ENCODE assay signal across 12 mouse cellular contexts in genomic region chr15:85295544-85295943, GRCm38 (mm10). TPM values are rescaled to one million over a fixed set of nuclear protein-coding genes. Genes with fewer than 3 reads are reported as not detected.
DNase-seq lines count a peak whose midpoint lies in the region; ATAC-seq lines count a peak whose summit lies in the region.
"Had no signal": no experiment of that assay in that cellular context is flagged by ENCODE, and none has a peak within 500 bp of the region (broad histone marks: within the 10 kb centered on the region; RNA-seq: fewer than 3 reads in every experiment).

No protein-coding gene starts in this region.

- H3K27ac ChIP-seq in intestine, embryonic 15.5 days: no peak overlapping the region
- H3K27ac ChIP-seq in intestine, embryonic 16.5 days (ENCODE audit: low read length): no peak overlapping the region
- H3K27ac ChIP-seq in embryonic facial prominence, embryonic 13.5 days: peak overlapping the region; percentile 57
- H3K27ac ChIP-seq in hindbrain, embryonic 16.5 days (ENCODE audit: low read depth, low read length): peak overlapping the region; percentile 56
- H3K27ac ChIP-seq in midbrain, embryonic 16.5 days (ENCODE audit: low read length): peak overlapping the region; percentile 77

- no peak overlapping the region for H3K9ac ChIP-seq in intestine, embryonic 15.5 days
- no peak overlapping the region for H3K9ac ChIP-seq in intestine, embryonic 16.5 days (ENCODE audit: low read depth, low read length)
- no peak overlapping the region for H3K9ac ChIP-seq in embryonic facial prominence, embryonic 13.5 days
- 0 out of 2 replicates have a peak overlapping the region, but pooled peaks have one; percentile 18 for H3K9ac ChIP-seq in hindbrain, embryonic 16.5 days (ENCODE audit: low read depth, low read length)
- peak overlapping the region; percentile 36 for H3K9ac ChIP-seq in midbrain, embryonic 16.5 days (ENCODE audit: low read depth, low read length)
- H3K9ac ChIP-seq: lung, embryonic 14.5 days had no signal

- no peak for DNase-seq in left cerebral cortex, adult 9 months (ENCODE audit: low spot score in 2 of 2)
- no peak for DNase-seq in lung, adult 18-20 months
- DNase-seq: left cerebral cortex, postnatal 4 days had no signal

- no peak overlapping the region for H3K4me3 ChIP-seq in intestine, embryonic 15.5 days (replicated peaks)
- no peak overlapping the region for H3K4me3 ChIP-seq in intestine, embryonic 16.5 days (ENCODE audit: low read length)
- H3K4me3 ChIP-seq in embryonic facial prominence, embryonic 13.5 days: no peak overlapping the region
- no peak overlapping the region for H3K4me3 ChIP-seq in hindbrain, embryonic 16.5 days (ENCODE audit: low read length)
- no peak overlapping the region for H3K4me3 ChIP-seq in midbrain, embryonic 16.5 days (ENCODE audit: low read depth, low read length)

- H3K4me2 ChIP-seq in intestine, embryonic 15.5 days (replicated peaks): no peak overlapping the region
- no peak overlapping the region for H3K4me2 ChIP-seq in intestine, embryonic 16.5 days (ENCODE audit: low read depth, low read length)
- no peak overlapping the region for H3K4me2 ChIP-seq in embryonic facial prominence, embryonic 13.5 days
- H3K4me2 ChIP-seq in hindbrain, embryonic 16.5 days (ENCODE audit: low read length): no peak overlapping the region
- H3K4me2 ChIP-seq in midbrain, embryonic 16.5 days (ENCODE audit: low read length): no peak overlapping the region
- H3K4me2 ChIP-seq: heart, embryonic 11.5 days; lung, embryonic 14.5 days had no signal

- H3K9me3 ChIP-seq in intestine, embryonic 15.5 days: no peaks in the 10 kb centered on the region
- H3K9me3 ChIP-seq in intestine, embryonic 16.5 days (ENCODE audit: control insufficient read depth, low read length): no peaks in the 10 kb centered on the region
- H3K9me3 ChIP-seq in embryonic facial prominence, embryonic 13.5 days: no peaks in the 10 kb centered on the region
- no peaks in the 10 kb centered on the region for H3K9me3 ChIP-seq in hindbrain, embryonic 16.5 days (ENCODE audit: control insufficient read depth, low read length)
- no peaks in the 10 kb centered on the region for H3K9me3 ChIP-seq in midbrain, embryonic 16.5 days (replicated peaks; ENCODE audit: control insufficient read depth, low read length, poor library complexity, severe bottlenecking)

- H3K4me1 ChIP-seq in intestine, embryonic 15.5 days (replicated peaks): peaks cover 18% of the 10 kb centered on the region
- H3K4me1 ChIP-seq in intestine, embryonic 16.5 days (ENCODE audit: control insufficient read depth, insufficient read depth, low read length): peaks cover 8% of the 10 kb centered on the region; the same call in 1 of the 2 replicates
- peaks cover 33% of the 10 kb centered on the region for H3K4me1 ChIP-seq in embryonic facial prominence, embryonic 13.5 days
- peaks cover 19% of the 10 kb centered on the region for H3K4me1 ChIP-seq in hindbrain, embryonic 16.5 days (ENCODE audit: control insufficient read depth, insufficient read depth, low read depth, low read length)
- peaks cover 7% of the 10 kb centered on the region for H3K4me1 ChIP-seq in midbrain, embryonic 16.5 days (ENCODE audit: control insufficient read depth, insufficient read depth, low read length)

- WGBS in intestine, embryonic 15.5 days: 56% methylated on average over 8 of the region's 8 CpGs
- 57% methylated on average over 8 of the region's 8 CpGs for WGBS in intestine, embryonic 16.5 days
- 44% methylated on average over 8 of the region's 8 CpGs for WGBS in embryonic facial prominence, embryonic 13.5 days
- 44% methylated on average over 8 of the region's 8 CpGs for WGBS in hindbrain, embryonic 16.5 days
- WGBS in midbrain, embryonic 16.5 days: 54% methylated on average over 8 of the region's 8 CpGs

- no peaks in the 10 kb centered on the region for H3K27me3 ChIP-seq in intestine, embryonic 15.5 days (replicated peaks)
- no peaks in the 10 kb centered on the region for H3K27me3 ChIP-seq in intestine, embryonic 16.5 days (replicated peaks; ENCODE audit: control insufficient read depth, insufficient read depth, low read length)
- H3K27me3 ChIP-seq in embryonic facial prominence, embryonic 13.5 days: no peaks in the 10 kb centered on the region
- H3K27me3 ChIP-seq in hindbrain, embryonic 16.5 days (replicated peaks; ENCODE audit: control insufficient read depth, insufficient read depth, low read length): no peaks in the 10 kb centered on the region
- H3K27me3 ChIP-seq in midbrain, embryonic 16.5 days (ENCODE audit: control insufficient read depth, insufficient read depth, low read depth, low read length): no peaks in the 10 kb centered on the region

- no peaks in the 10 kb centered on the region for H3K36me3 ChIP-seq in intestine, embryonic 15.5 days
- H3K36me3 ChIP-seq in intestine, embryonic 16.5 days (ENCODE audit: control insufficient read depth, insufficient read depth, low read length): no peaks in the 10 kb centered on the region
- H3K36me3 ChIP-seq in embryonic facial prominence, embryonic 13.5 days: no peaks in the 10 kb centered on the region
- no peaks in the 10 kb centered on the region for H3K36me3 ChIP-seq in hindbrain, embryonic 16.5 days (ENCODE audit: control insufficient read depth, insufficient read depth, low read length)
- H3K36me3 ChIP-seq in midbrain, embryonic 16.5 days (ENCODE audit: control insufficient read depth, insufficient read depth, low read length): no peaks in the 10 kb centered on the region

- ATAC-seq in intestine, embryonic 15.5 days: peak; percentile 50; the same call in 1 of the 2 replicates
- ATAC-seq in intestine, embryonic 16.5 days: no peak
- ATAC-seq in embryonic facial prominence, embryonic 13.5 days (ENCODE audit: insufficient number of reproducible peaks, insufficient read depth, low FRiP score, low TSS enrichment, low read depth): no peak
- ATAC-seq in hindbrain, embryonic 16.5 days: no peak
- peak; percentile 48 for ATAC-seq in midbrain, embryonic 16.5 days
- ATAC-seq: CD4-positive, CD25-positive, alpha-beta regulatory T cell, adult 4 months; intestine, postnatal 0 days had no signal

RNA-seq across cellular contexts. Expression of gene Atxn10, which starts 40.5 kb away (rescaled TPM):
- 211 and 212 TPM in 2 replicates for polyA plus RNA-seq in intestine, embryonic 15.5 days (2015; fragmentation: Nextera tagmentation; extraction: Ambion mirVana)
- polyA plus RNA-seq in intestine, embryonic 16.5 days (2015; fragmentation: Nextera tagmentation; extraction: Ambion mirVana): 179 and 194 TPM in 2 replicates
- polyA plus RNA-seq in embryonic facial prominence, embryonic 13.5 days (2015; fragmentation: Nextera tagmentation; extraction: Ambion mirVana): 336 and 343 TPM in 2 replicates
- 532 and 553 TPM in 2 replicates for polyA plus RNA-seq in hindbrain, embryonic 16.5 days (2015; fragmentation: Nextera tagmentation; extraction: Ambion mirVana)
- polyA plus RNA-seq in midbrain, embryonic 16.5 days (2015; fragmentation: Nextera tagmentation; extraction: Ambion mirVana): 538 and 548 TPM in 2 replicates

Comparison
In these comparisons a context has a peak if more than half of its experiments do, and no peak if none do; other contexts are left out.
1. ATAC-seq: peak in intestine, embryonic 15.5 days (single experiment) and midbrain, embryonic 16.5 days (single experiment); none in intestine, embryonic 16.5 days (single experiment), embryonic facial prominence, embryonic 13.5 days (single experiment) and hindbrain, embryonic 16.5 days (single experiment).
2. H3K27ac ChIP-seq: peak in embryonic facial prominence, embryonic 13.5 days (single experiment), hindbrain, embryonic 16.5 days (single experiment) and midbrain, embryonic 16.5 days (single experiment); none in intestine, embryonic 15.5 days (single experiment) and intestine, embryonic 16.5 days (single experiment).
3. H3K9ac ChIP-seq: peak in hindbrain, embryonic 16.5 days (single experiment) and midbrain, embryonic 16.5 days (single experiment); none in intestine, embryonic 15.5 days (single experiment), intestine, embryonic 16.5 days (single experiment) and embryonic facial prominence, embryonic 13.5 days (single experiment).